Mouse (Mus musculus) cerebellum, adult (tissue): ENCODE data around the gene Ndufa8.
A peak's percentile ranks its signal among the peaks of the same experiment; 100 is the strongest.

ENCODE experiments used
- ATAC-seq: cut with Nextera tagmentation; 2 replicates; pipeline ENCODE4 v1.9.2; 2017; ENCODE audit warnings: mild to moderate bottlenecking, moderate library complexity, mixed read lengths; ENCODE audit not compliant: insufficient number of reproducible peaks, low FRiP score, low TSS enrichment

Ndufa8 gene

DNA sequence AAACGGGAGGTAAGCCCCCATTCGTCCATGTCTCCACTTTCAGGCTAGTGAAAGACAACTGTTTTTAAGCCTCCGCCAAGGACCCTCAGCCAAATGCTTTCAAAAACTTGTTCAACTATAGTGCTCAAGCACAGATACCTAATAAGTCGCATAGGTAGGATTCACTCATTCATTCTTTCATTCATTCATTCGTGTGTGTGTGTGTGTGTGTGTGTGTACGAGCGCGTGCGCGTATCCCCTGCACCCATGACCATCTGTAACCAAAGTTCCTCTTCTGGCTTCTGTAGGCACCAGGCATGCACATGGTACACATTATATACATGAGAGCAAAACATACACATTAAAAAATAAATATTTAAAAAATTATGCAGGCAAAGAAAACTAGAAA, 355 bp upstream of the Ndufa8 start:
- no peak for ATAC-seq

- no peak for ATAC-seq
Observed at GRCm38 (mm10) chr2:36048164-36048563, 1.0 kb downstream of the Ndufa8 start.

- ATAC-seq: no peak
Observed at GRCm38 (mm10) chr2:36040872-36041271, 8.3 kb downstream of the Ndufa8 start.

GRCm38 (mm10) chr2:36039297-36039985, 9.8 kb downstream of the Ndufa8 start:
- ATAC-seq: no peak

DNA sequence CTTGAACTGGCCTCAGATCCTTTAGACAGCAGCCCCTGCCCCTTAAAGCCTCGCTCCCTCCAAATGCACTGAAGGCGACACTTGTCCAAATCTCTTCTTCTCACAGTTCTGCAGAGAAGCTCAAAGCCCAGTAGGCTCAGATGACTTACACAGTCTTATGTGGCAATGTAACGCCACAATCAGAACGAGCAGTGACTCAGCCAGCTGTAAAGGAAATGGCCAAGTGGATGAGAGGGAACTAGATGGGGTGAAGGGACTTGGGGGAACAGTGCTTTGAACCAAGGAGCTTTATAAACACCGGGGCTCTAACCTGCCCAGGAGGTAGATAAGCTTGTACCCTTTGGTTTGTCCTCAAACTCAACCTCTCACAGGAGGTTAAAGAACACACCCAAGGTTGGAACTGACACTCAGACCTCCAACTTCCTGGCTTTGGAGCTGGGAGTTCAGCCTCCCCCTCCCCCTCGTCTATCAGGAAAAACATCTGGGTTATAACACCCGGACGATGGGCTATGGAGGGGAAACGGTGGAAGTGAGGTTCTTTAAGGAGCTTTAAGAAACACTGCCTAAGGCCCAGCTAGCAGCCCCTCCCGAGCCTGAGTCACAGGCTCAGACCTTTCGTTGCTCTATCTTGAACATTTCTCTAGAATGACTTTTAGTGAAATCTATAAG, 13.7 kb downstream of the Ndufa8 start:
- no peak for ATAC-seq

DNA sequence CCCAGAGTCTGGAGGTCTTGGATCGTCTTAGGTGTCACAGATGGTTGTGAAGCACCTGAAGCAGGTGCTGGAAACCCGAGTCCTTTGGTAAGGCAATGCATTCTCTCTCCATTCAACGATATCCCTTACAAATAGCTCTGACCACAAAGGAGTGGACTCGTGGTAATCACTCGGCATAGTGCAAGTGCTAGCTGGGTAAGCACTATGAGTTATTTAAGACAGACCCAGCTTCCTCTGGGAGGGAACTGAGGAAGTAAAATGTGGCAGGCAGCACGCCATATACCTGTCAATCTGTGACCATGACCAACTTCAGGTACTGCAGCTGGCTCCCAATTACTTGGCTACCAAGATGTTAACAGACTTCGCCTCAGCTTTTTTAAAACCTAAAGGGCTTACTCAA, 14.3 kb downstream of the Ndufa8 start:
- ATAC-seq: no peak

GRCm38 (mm10) chr2:36033966-36034365, 15.2 kb downstream of the Ndufa8 start:
- no peak for ATAC-seq

DNA sequence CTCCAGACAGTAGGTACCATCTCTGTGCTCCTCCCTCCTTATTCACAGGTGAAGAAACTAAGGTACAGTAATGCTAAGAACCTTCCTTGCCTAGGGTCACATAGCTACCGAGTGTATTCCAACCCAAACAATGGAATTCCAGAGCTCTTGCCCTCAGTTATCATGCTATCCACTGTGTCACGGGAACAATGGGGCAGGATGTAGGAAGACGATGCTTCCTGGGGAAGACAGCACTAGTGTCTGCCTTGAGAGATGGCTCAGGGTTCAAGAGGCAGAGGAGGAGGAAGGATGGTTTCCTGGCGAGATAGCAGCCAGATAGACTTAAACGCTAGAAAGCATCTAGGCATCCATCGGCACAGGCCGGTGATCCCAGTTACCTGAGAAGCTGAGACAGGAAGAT, 16.3 kb downstream of the Ndufa8 start:
- no peak for ATAC-seq

DNA sequence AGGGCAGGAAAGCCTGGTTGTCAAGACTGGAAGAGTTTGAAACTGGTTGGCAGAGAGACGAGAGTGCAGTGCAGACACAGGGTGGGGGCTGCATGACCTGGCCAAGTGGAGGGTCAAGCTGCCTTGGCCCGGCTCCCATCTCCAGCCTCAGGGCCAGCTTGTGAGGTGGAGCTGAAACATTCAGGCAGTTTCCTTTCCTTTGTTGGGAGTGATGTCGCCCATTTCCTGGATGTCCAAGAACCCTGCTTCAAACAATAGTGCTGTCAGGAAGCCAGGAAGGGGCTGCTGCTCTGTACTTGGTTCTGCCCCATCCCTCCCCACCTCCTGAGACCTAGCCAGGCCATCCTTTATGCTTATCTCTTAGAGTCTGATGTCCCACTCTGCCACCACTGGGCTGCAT, 25.9 kb downstream of the Ndufa8 start:
- ATAC-seq: no peak

DNA sequence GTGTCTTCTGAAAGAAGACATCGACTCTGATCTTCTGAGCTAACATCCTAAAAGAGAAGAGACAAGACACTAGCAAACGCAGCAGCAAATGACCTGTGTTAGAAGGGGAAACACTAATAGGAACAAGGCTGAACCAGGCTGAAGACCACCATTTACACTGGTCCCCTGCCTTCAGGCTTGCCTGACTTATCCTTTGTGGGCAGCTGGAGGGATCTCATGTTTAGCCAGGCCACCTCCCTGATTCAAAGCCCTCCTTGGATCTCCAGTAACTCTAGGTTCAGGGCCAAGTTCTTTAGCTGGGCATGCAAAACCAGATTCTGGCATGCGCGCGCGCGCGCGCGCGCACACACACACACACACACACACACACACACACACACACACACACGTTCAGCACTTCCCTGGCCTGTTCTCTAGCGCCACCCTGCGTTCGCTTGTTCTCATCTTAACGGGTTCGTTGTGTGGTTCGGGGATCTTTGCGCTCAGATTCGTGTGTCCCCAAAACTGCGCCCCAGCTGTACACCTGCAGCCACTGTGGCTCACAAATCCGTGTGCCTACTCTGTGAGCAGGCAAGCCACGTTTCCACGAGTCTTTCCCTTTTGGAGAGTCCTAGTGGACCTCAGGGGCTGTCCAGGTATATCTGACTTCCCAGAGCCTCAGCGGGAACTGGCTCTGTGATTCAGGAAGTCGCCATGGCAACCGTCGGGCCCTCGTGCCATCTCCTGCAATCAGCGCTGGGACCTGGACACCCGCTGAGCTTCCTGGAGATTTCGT, 27.6 kb downstream of the Ndufa8 start:
- peak; percentile 31; the same call in 1 of the 2 replicates for ATAC-seq

DNA sequence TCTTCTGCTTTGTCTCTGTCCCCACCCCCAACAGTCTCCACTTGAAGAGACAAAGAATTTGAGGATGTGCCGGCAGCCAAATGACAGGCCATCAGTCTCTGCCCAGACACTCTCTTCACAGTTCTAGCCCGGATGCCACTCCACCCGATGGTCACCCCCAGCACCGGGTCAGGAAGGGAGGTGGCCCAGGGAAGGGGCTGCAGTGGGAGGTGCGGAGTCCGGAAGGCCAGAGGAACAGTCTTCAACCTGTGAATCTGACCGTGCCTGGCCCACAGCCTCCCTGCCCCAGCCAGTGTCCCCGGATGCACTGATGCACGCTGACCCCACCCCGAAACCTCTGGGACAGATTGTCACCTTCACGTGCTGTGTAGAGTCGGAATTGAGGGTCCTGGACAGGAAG, 36.2 kb downstream of the Ndufa8 start:
- no peak for ATAC-seq

- ATAC-seq: no peak
Observed at GRCm38 (mm10) chr2:36011331-36011825, 37.8 kb downstream of the Ndufa8 start.

DNA sequence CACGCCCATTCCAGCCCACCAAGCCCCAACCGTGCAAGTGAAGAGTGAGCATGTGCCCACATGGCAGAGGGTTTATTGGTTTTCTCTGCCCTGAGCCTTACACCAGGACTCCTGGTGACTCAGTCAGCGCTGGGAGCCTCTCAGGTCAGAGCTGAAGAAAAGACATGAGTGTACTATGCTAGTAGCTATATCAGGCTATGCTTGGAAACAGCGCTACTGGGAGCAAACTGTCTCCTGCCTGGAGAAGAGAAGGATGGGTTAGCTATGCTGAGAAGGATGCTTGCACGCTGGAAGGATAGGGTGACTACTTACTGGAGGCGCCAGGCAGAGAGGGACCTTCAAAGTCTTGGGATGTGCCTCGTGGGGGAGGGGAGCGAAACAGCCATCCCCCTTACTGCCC, 38.6 kb downstream of the Ndufa8 start:
- no peak for ATAC-seq

DNA sequence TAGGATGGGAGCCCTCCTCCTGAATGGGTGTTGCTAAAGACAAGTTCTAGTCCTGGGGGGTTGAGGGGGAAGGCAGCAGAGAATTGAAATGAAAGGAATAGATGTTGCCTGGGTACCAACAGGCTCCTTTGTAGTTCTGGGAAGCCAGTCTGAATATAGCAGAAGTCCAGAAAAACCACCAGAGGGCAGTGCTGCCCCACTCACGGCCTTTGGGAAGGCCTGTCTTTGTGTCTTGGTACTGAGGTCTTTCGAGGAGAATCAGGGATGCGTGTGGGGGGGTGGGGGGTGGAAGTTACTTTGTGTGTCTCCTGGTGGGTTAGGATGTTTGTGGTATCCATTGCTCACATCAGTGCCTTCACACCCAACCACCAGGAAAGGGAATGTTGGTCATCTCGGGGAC, 39.8 kb downstream of the Ndufa8 start:
- peak; percentile 62; the same call in 1 of the 2 replicates for ATAC-seq

DNA sequence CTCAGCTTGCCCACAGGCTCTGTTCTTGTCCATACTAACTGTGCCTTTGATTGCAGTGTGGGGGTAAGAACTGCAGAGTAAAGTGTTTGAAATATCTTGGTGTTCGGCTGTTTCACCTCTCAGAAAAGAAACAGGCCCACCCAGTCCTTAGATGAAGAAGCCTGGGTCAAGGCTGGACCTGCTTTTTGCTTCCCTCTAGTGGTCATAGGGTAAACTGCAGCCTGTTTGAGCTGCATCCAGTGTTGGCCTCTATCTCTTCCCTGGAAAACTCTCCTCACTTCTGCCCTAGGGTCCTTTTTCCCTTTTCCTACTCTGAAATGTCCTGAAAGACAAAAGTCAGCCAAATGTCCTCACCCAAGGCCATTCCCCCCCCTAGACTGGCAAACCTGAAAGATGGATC, 41.1 kb downstream of the Ndufa8 start:
- ATAC-seq: no peak

DNA sequence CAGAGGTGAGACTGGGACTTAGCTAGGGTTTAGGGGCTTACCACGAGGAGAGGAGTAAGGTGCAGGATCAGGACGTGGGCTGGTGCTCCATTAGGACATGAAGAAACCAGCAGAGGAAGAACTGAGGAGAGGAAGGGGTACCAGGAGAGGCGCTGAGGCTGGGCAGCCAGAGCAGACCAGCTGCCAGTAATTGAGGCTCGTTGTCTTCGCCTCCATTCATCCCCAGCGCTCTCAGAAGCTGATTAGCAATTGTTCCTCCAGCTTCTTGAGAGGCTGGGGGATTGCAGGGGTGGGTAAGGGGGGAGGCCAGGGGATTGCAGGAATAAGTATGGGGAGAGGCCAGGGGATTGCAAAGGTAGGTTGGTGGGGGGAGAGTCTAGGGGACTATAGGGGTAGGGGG, 47.0 kb downstream of the Ndufa8 start:
- no peak for ATAC-seq

DNA sequence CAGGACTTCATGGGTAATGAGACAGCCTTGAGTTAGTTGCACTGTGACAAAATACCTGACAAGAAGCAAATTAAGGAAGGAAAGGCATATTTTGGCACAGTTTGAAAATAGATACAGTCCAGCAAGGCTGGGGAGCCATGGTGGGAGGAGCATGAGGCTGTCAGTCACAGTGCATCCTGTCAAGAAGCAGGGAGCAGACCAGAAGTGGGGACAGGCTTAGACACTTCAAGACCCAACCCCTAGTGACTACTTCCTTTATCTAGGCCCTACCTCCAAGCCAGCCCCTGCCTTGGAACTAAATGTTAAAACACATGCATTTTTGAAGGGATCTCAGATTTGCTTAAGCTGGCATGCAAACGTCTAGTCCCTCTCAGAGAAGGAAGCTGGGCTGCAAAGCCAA, 48.8 kb downstream of the Ndufa8 start:
- no peak for ATAC-seq

DNA sequence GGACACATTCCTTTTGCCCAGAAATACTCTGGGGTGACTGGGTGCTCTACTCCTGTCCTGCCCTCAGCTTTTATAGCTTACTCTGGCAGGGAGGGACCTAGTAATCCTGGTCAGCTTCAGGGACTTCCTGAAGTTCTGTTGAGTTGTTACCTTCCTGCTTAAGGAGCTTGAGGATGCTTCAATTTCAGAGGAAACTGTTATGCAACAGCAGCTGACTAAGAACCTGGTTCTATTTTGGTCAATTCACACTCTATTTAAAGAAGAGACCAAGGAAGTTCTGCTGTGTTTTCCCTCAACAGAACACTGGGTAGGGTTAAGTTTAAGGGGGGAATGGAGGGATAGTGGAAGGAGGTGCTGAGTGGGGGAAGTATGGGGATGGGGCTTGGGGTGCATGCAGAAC, 50.0 kb downstream of the Ndufa8 start:
- no peak for ATAC-seq

GRCm38 (mm10) chr2:35998416-35998815, 50.8 kb downstream of the Ndufa8 start:
- no peak for ATAC-seq

- no peak for ATAC-seq
Observed at GRCm38 (mm10) chr2:35996753-35997152, 52.5 kb downstream of the Ndufa8 start.

DNA sequence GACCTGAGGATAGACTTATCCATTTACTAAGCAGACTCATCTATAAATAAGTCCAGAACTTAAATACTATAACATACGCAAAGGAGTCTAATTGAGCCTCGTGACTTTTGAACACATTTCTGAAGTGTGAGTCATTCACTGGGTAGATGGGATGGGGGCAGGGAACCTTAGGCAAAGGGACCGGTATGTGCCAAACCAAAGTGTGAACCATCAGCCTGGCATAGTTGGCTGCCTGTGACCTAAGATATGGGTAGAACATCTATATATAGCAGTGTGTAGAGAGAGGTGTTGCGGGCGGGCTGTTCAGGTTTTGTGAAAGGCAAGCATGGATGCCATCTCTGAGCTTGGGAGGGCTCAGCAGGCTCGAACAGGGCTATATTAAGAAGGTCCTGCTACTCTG, 54.9 kb downstream of the Ndufa8 start:
- no peak for ATAC-seq
